Comparison of ENCODE assay signal across 13 mouse cellular contexts in genomic region chr14:32029411-32029992, GRCm38 (mm10). TPM values are rescaled to one million over a fixed set of nuclear protein-coding genes. Genes with fewer than 3 reads are reported as not detected.
DNase-seq lines count a peak whose midpoint lies in the region; TF ChIP-seq lines count a peak whose summit lies in the region.
"Had no signal": no experiment of that assay in that cellular context is flagged by ENCODE, and none has a peak within 500 bp of the region (broad histone marks: within the 10 kb centered on the region; RNA-seq: fewer than 3 reads in every experiment).

No protein-coding gene starts in this region.

- no peak overlapping the region; the same call in 1 of the 2 replicates for H3K27ac ChIP-seq in left cerebral cortex, adult 2 months
- H3K27ac ChIP-seq in cerebellum, adult 2 months (ENCODE audit: insufficient read depth, low read length), result peak overlapping the region; percentile 30
- H3K27ac ChIP-seq: forebrain, embryonic 12.5 days; hindbrain, embryonic 14.5 days had no signal

- TF ChIP-seq POLR2A in cerebellum, adult 2 months (IDR thresholded peaks at IDR 0.05; ENCODE audit: borderline replicate concordance, insufficient read depth, low read length), result no peak

- 18% methylated on average over 14 of the region's 14 CpGs for WGBS in cerebellum, adult 2 months

- DNase-seq in left cerebral cortex, adult 2 months (ENCODE audit: extremely low spot score in 1 of 2, low spot score in 2 of 2), result no peak
- DNase-seq in left cerebral cortex, postnatal 4 days, result no peak
- DNase-seq in cerebellum, adult 2 months, result peak; percentile 56 to 63
- peak; percentile 38 to 51 for DNase-seq in cerebellum, postnatal 36 days
- peak; percentile 18 for DNase-seq in heart, postnatal 25 days (ENCODE audit: low spot score)
- no peak for DNase-seq in embryo, embryonic 10 days (ENCODE audit: low spot score)
- DNase-seq in frontal cortex, postnatal 25 days (ENCODE audit: low spot score in 2 of 2), result no peak
- DNase-seq: thymus, postnatal 36 days had no signal

- peaks cover 38% of the 10 kb centered on the region for H3K4me1 ChIP-seq in cerebellum, adult 2 months (ENCODE audit: control insufficient read depth, insufficient read depth, low read length)

- intact Hi-C loops in left cerebral cortex, adult 2 months (cut with DNase I), result no loop called here
- intact Hi-C loops in left cerebral cortex, postnatal 4 days (cut with DNase I), result no loop called here
- intact Hi-C loops in heart, postnatal 25 days (cut with DNase I), result no loop called here

- no peak for TF ChIP-seq CTCF in left cerebral cortex, adult 2 months (IDR thresholded peaks at IDR 0.05)
- no peak for TF ChIP-seq CTCF in cerebellum, adult 2 months (IDR thresholded peaks at IDR 0.05; ENCODE audit: borderline replicate concordance, insufficient read depth, low read depth, low read length)

- H3K27me3 ChIP-seq in cerebellum, adult 2 months (ENCODE audit: control insufficient read depth, insufficient read depth, low read length), result no peaks in the 10 kb centered on the region

- peak overlapping the region; percentile 3 for H3K4me3 ChIP-seq in left cerebral cortex, adult 2 months
- H3K4me3 ChIP-seq in cerebellum, adult 2 months (replicated peaks; ENCODE audit: insufficient read depth, low read depth, low read length), result peak overlapping the region; percentile 57
- H3K4me3 ChIP-seq: forebrain, embryonic 12.5 days had no signal

RNA-seq across cellular contexts. Expression of gene Galnt15, which starts 0.7 kb away (rescaled TPM):
- 1 to 10 TPM; 2.1 to 2.2 TPM for total RNA-seq in left cerebral cortex, adult 2 months (2021)
- total RNA-seq in left cerebral cortex, postnatal 4 days (2021), result under 1 TPM; 0.74 to 0.78 TPM
- polyA plus RNA-seq in cerebellum, adult 2 months (2012; rRNA removed), result 14.5 and 16.7 TPM in 2 replicates
- 10 to 100 TPM; 14.1 to 17.1 TPM for total RNA-seq in heart, postnatal 25 days (2021)
- total RNA-seq: ES-E14; neutrophil, adult 5-6 weeks had no signal
- polyA plus RNA-seq: liver, embryonic 11.5 days had no signal

RNA-seq across cellular contexts. Expression of gene Oxnad1, which starts 55.7 kb away (rescaled TPM):
- 10 to 100 TPM; 13.9 to 16.7 TPM for total RNA-seq in left cerebral cortex, adult 2 months (2021)
- 10 to 100 TPM; 17.8 to 19.9 TPM for total RNA-seq in left cerebral cortex, postnatal 4 days (2021)
- polyA plus RNA-seq in cerebellum, adult 2 months (2012; rRNA removed), result 25.3 and 31.5 TPM in 2 replicates
- total RNA-seq in heart, postnatal 25 days (2021), result 10 to 100 TPM; 50.4 to 56.2 TPM

RNA-seq across cellular contexts. Expression of gene Dph3, which starts 56.0 kb away (rescaled TPM):
- 10 to 100 TPM; 45.3 to 46.2 TPM for total RNA-seq in left cerebral cortex, adult 2 months (2021)
- total RNA-seq in left cerebral cortex, postnatal 4 days (2021), result 10 to 100 TPM; 41.4 to 45.5 TPM
- polyA plus RNA-seq in cerebellum, adult 2 months (2012; rRNA removed), result 54.6 and 58.3 TPM in 2 replicates
- 10 to 100 TPM; 88.8 to 91.0 TPM for total RNA-seq in heart, postnatal 25 days (2021)

Comparison
In these comparisons a context has a peak if more than half of its experiments do, and no peak if none do; other contexts are left out.
1. DNase-seq: peak in cerebellum, adult 2 months (2 of 2), cerebellum, postnatal 36 days (2 of 2) and heart, postnatal 25 days (single experiment); none in left cerebral cortex, adult 2 months (0 of 2), left cerebral cortex, postnatal 4 days (single experiment), embryo, embryonic 10 days (single experiment) and frontal cortex, postnatal 25 days (0 of 2).
2. RNA of gene Galnt15, which starts 0.7 kb away (total RNA-seq): 14.1 to 17.1 TPM in heart, postnatal 25 days; 2.1 to 2.2 TPM in left cerebral cortex, adult 2 months and 0.74 to 0.78 TPM in left cerebral cortex, postnatal 4 days; every median in the first group is over 4 times any median in the second.